Mouse (Mus musculus) mouse trophoblast stem cell (cell line): ENCODE results near the gene Arhgef3.

Source experiments
- in situ Hi-C, 2 experiments: fragments of 300-500 bp; cut with MseI, MboI; formaldehyde crosslinking; loops; 2 replicates in 1 of 2; 3 replicates in 1 of 2; pipeline ENCODE4 v1.15.1; 2025

The Arhgef3 gene

GRCm38 (mm10) chr14:27262349-27262748 is 147.7 kb downstream of the Arhgef3 start:
- in situ Hi-C loops, result no loop called here

- in situ Hi-C loops, result no loop called here
Observed at GRCm38 (mm10) chr14:27266601-27267000, 151.9 kb downstream of the Arhgef3 start.

- in situ Hi-C loops, result no loop called here
Observed at GRCm38 (mm10) chr14:27268137-27268536, 153.4 kb downstream of the Arhgef3 start.

- in situ Hi-C loops, result no loop called here
Observed at GRCm38 (mm10) chr14:27268986-27269700, 154.4 kb downstream of the Arhgef3 start.

GRCm38 (mm10) chr14:27269836-27270235 is 155.1 kb downstream of the Arhgef3 start:
- in situ Hi-C loops, result no loop called here

GRCm38 (mm10) chr14:27270466-27270865 is 155.8 kb downstream of the Arhgef3 start:
- in situ Hi-C loops, result no loop called here

- in situ Hi-C loops, result no loop called here
Observed at GRCm38 (mm10) chr14:27271371-27272071, 156.8 kb downstream of the Arhgef3 start.

GRCm38 (mm10) chr14:27272072-27272834 is 157.6 kb downstream of the Arhgef3 start:
- in situ Hi-C loops, result no loop called here

- in situ Hi-C loops, result no loop called here
Observed at GRCm38 (mm10) chr14:27272835-27273138, 158.1 kb downstream of the Arhgef3 start.

- in situ Hi-C loops, result no loop called here
Observed at GRCm38 (mm10) chr14:27273169-27273568, 158.5 kb downstream of the Arhgef3 start.

- in situ Hi-C loops, result no loop called here
Observed at GRCm38 (mm10) chr14:27277259-27277658, 162.6 kb downstream of the Arhgef3 start.

GRCm38 (mm10) chr14:27280201-27280890 is 165.6 kb downstream of the Arhgef3 start:
- in situ Hi-C loops, result no loop called here

- in situ Hi-C loops, result no loop called here
Observed at GRCm38 (mm10) chr14:27283956-27284355, 169.3 kb downstream of the Arhgef3 start.

- in situ Hi-C loops, result no loop called here
Observed at GRCm38 (mm10) chr14:27286202-27286601, 171.5 kb downstream of the Arhgef3 start.

GRCm38 (mm10) chr14:27289053-27289452 is 174.4 kb downstream of the Arhgef3 start:
- in situ Hi-C loops, result no loop called here

GRCm38 (mm10) chr14:27292101-27292500 is 177.4 kb downstream of the Arhgef3 start:
- in situ Hi-C loops, result no loop called here

GRCm38 (mm10) chr14:27295821-27296220 is 181.1 kb downstream of the Arhgef3 start:
- in situ Hi-C loops, result no loop called here

GRCm38 (mm10) chr14:27296987-27297386 is 182.3 kb downstream of the Arhgef3 start:
- in situ Hi-C loops, result no loop called here

GRCm38 (mm10) chr14:27298875-27299274 is 184.2 kb downstream of the Arhgef3 start:
- in situ Hi-C loops, result no loop called here

GRCm38 (mm10) chr14:27299705-27300104 is 185.0 kb downstream of the Arhgef3 start:
- in situ Hi-C loops, result no loop called here

- in situ Hi-C loops, result no loop called here
Observed at GRCm38 (mm10) chr14:27301768-27302499, 187.2 kb downstream of the Arhgef3 start.
